In the genomic region with DNA sequence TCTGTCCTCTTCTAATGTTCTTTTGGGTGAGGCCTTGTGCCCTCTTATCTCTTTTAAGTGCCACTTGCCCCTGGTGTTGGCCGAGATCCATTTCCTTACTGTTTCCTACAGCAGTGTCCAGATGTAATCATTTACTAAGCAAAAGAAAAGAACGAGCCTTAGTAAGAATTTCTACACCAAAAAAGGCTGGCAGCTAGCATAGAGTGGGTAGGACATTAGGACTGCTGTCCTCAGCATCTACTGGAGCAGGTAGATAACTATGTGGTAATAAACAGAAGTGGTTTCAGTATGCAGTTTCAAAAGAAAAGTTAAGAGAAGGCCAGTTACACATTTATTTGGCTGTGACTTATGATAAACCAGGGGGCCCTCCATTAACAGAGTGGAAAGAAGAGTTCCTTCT, we compare ENCODE assay signal across 1 mouse cellular context.
TF ChIP-seq lines count a peak whose summit lies in the region.

No protein-coding gene starts in this region.

TF ChIP-seq in CH12.LX, 34 proteins besides CTCF, POLR2A, EP300 and RAD21 (continued from another document):
- TF ChIP-seq MAX (IDR thresholded peaks at IDR 0.05; ENCODE audit: low read length) (no peak), MAFK (IDR thresholded peaks at IDR 0.05; ENCODE audit: insufficient replicate concordance, low read length) (no peak), PAX5 (IDR thresholded peaks at IDR 0.05; ENCODE audit: low read length) (no peak), SIN3A (IDR thresholded peaks at IDR 0.05; ENCODE audit: low read length) (no peak), UBTF (IDR thresholded peaks at IDR 0.05; ENCODE audit: low read depth, low read length) (no peak), KAT2A (IDR thresholded peaks at IDR 0.05; ENCODE audit: insufficient replicate concordance, low read length) (no peak), ZKSCAN1 (IDR thresholded peaks at IDR 0.05; ENCODE audit: borderline replicate concordance, low read depth, low read length) (no peak), CHD2 (IDR thresholded peaks at IDR 0.05; ENCODE audit: low read length) (no peak), NRF1 (IDR thresholded peaks at IDR 0.05; ENCODE audit: low read depth, low read length) (no peak), USF2 (conservative IDR thresholded peaks at IDR 0.05; ENCODE audit: low read depth, low read length) (no peak), MAZ (IDR thresholded peaks at IDR 0.05; ENCODE audit: low read depth, low read length) (no peak), TBP (conservative IDR thresholded peaks at IDR 0.05; ENCODE audit: low read depth, low read length) (no peak), SMC3 (IDR thresholded peaks at IDR 0.05; ENCODE audit: low read depth, low read length) (no peak), TCF12 (IDR thresholded peaks at IDR 0.05; ENCODE audit: low read depth, low read length) (no peak), IRF4 (IDR thresholded peaks at IDR 0.05; ENCODE audit: low read depth, low read length) (no peak), MXI1 (IDR thresholded peaks at IDR 0.05; ENCODE audit: low read depth, low read length) (no peak), MYC (IDR thresholded peaks at IDR 0.05; ENCODE audit: low read depth, low read length) (no peak), ZNF384 (IDR thresholded peaks at IDR 0.05; ENCODE audit: low read depth, low read length) (no peak)
